Mouse (Mus musculus): ENCODE results near the gene Coro2a.
A peak's percentile ranks its signal among the peaks of the same experiment; 100 is the strongest.
"Not testable (repeated sequence)": the region's sequence is repeated elsewhere in the genome, so short reads cannot be mapped to it uniquely, and the experiment has no call there.

The Coro2a gene

DNA sequence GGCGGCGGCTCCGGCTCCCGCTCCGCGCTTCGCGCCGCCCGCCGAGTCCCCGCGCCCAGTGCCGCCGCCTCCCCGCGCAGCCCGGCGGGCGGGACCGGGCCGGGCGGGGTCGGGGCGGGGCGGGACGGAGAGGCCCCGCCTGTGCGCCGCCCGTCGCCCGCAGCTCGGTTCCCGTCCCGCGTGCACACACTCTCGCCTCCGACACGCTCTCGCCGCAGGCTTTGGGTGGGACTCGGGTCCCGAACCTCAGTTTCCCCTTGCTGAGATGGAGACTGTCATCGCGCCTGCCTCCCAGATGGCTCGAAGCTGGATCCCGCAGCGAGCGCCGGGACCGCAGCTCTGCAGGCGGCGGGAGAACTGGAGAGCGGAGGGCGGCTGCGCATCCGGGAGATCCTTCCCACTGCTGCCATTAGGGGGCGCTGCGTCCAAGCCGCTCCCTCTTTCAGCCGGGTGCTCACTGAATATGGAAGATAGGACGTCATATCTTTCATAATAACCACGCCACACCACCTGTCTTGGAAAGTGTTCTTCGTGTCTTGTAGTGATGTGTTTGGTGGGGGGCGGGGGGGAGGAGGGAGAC lies at the start of gene Coro2a:
TSS of gene Coro2a (minus strand) at position 359 of the 580 bp plus-strand sequence.
- DNase-seq (ENCODE audit: low read depth, low spot score), result peak; percentile 40

DNA sequence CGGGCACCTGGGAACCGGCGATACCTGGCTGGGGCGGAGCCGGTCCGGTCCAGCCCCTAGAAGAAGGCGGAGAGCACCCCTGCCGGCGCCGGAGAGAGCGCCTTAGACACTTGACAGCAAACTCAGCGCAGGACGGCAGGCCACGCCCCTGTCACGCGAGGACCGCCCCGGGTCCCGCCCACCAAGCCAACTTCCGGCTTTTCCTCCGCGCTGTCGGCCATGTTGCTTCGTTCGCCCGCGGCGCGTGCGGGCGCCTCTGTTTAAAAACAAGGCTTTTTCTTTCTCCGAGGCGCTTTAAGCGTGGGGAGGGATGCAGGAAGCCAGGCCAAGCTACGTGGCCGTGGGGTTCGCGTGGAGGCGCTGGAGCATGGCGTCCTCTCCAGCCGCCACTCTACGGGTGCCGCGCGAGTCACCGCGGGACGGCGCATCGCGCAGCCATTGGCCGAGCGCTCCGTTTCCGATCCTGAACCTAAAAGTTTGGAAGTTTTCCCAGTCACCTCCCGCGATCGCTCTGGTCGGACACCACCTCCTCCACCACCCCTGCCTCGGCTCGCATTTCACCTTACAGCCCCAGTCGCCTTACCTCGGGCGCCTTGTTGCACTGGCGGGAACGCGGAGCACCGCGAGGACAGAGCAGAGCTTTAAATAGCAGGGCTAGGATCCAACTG lies 48.2 kb upstream of the Coro2a start, which contains the start of gene Tbc1d2:
TSS of gene Tbc1d2 (minus strand) at position 124 of the 668 bp plus-strand sequence.
- peak; percentile 77 for DNase-seq (ENCODE audit: low read depth, low spot score)

DNA sequence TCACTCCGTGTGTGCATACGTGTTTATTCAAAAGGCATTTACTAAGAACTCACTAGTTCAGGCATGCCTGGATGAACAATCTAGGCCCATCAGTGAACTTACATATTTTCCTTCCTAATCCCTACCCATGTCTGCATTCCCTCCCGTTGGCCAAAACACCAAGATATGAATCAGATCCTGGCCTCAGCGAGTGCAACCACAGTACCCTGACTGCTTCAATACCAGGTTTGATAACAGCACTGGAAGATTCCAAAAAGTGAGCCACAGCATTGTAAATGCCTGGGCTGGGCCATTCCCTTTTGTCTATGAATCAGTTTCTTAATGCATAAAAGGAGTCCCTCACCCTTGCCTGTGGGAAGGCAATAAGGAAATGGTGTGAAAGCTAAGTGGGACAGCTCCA lies 47.2 kb upstream of the Coro2a start:
- no peak for DNase-seq (ENCODE audit: low read depth, low spot score)

DNA sequence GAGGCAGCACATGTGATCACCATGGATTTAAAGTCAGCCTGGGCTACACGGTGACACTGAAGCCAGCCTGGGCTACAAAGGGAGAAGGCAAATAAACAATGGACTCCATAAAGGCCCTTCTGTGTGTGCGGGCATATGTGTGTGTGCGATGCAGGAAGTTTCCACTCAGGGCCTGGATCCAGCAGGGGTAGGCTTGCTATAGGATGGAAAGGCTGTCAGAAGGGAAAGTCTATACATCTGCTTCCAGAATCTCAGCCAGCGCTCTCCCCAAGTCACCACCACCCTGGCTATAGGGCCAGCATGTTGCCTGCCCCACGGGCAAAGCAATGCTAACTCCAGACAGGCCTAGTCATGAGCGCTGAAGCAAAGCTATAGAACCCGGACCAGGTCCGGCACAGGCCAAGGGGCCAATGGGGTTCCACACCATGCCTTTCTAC lies 41.7 kb upstream of the Coro2a start:
- DNase-seq (ENCODE audit: low read depth, low spot score), result no peak

DNA sequence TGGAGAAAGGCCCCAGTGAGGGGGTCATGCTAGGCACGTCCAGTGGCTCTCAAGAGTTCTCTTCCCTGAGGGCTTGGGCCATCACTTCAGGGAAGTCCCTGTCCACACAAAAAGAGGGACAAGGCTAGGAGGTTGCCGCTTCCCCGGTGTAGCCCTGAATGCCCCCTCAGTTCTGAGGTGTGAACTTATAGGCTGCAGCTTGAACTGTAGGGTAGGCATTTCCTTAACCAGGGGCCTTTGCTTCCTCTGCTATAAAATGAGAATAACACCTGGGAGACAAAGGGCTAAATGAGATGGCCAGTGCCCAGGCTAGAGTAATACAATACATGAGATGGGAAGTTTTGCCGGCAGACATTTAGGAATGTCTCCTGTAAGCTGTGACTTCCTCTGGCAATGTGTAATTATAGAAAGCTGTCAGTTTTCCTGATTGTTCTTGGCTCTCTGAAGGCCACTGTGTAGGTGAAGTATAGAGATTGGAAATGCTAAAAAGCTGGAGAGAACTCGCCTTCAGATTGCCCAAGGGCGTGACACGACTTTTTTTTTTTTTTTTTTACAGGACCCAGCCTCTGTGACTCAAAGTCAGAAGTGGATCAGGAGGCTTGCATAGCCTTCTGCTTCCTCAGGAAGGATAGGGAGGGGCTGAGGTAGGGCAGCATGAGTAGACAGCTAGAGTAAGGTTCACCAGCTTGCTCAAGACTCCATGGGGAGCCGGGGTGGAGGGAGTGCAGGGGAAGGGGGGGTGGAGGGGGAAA lies 41.1 kb upstream of the Coro2a start:
- no peak for DNase-seq (ENCODE audit: low read depth, low spot score)

DNA sequence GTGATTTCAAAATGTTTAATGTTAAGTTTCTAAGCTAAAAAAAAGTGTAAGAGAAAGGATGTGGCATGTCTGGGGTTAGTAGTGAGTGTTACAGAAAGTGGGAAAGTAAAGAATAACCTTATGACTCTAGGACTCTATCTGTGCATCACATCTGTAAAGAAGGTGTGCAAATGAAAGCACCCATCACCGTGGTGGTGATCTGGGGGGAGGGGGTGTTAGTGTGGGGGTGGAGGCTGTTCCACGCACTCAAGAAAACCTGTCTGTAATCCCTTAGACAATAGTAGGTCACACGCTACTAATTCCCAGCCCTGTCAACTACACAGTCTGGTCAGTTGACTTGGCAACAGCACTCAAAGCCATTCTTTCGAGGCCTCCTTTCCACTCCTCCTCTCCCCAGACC lies 39.3 kb upstream of the Coro2a start:
- no peak for DNase-seq (ENCODE audit: low read depth, low spot score)

DNA sequence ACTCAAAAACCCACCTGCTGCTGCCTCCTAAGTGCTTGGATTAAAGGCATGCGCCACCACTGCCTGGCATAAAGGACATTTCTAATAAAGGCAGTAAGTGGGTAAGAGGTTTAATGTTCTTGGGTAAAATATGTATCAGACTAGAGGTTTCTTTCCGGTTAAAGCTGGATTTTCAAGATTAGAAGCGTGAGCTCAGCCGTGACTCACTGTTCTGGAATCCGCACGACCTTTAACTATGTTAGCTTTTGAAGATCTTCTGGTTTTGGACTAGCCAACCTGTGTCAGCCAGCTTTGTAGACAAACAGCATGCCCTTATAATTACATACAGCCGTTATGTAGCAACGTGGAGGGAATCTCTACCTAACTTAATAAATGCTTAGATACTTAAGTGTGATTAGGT lies 37.9 kb upstream of the Coro2a start:
- DNase-seq (ENCODE audit: low read depth, low spot score), result no peak

DNA sequence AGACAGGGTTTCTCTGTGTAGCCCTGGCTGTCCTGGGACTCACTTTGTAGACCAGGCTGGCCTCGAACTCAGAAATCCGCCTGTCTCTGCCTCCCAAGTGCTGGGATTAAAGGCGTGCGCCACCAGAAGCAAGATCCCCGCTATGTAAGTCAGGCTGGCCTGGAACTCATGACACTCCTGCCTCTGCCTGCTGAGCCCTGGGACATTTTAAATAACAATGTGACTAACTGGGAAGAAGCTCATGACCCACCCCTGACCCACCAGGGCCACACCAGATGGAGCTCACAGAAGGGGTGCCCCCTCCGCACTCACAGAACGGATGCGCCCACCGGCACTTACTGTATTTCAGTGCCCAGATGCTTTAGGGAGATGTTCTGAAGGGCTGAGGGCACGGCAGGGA lies 35.2 kb upstream of the Coro2a start:
- not testable (repeated sequence) for DNase-seq (ENCODE audit: low read depth, low spot score)

DNA sequence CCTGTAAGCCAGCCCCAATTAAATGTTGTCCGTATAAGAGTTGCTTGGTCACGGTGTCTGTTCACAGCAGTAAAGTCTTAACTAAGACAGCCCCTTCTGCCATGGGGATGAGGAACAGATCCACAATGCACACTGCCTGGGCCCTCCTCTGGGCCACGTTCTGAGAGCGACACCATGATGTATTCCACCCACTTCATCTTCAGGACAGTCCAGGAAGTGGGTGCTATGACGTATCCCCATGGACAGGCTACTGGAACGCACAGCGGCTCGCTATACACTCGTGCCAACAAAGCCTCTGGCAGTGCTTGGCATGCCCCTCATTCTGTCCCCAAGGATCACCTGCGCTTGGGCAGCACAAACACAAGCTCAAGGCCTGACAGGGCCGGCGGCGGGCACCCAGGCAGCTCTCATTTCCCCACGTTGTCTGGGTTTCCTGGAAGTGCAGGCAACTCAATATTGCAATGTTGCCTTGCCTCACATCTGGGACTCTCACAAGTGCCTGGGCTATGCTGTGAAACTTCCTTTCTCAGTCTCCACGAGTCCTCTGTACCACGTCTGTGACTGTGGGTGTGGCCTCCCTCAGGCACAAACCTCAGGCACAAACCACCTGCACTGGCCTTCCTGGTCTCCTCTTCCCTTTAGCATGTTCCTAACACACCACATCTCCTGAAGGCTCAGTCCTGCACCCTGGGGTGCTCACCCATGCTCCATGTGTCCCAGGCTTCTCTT lies 33.9 kb upstream of the Coro2a start:
- DNase-seq (ENCODE audit: low read depth, low spot score), result no peak

DNA sequence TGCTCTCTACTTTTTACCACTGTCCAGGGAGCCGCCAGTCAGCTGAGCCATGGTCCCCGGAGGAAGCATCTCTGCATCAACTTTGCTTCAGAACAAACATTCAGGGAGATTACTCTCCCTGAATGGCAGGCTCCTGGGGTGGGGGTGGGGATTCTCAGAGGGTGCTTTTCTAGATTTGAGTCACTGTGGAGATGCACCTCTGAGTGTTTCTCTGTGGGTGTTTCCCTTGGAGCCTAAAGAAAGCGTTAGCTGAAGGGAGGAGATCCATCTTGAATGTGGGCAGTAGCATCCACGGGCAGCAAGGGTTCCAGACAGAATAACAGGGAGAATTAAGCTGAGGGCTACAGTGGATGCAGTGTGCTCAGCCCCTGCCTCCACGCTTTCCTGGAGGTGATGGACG lies 32.9 kb upstream of the Coro2a start:
- no peak for DNase-seq (ENCODE audit: low read depth, low spot score)

DNA sequence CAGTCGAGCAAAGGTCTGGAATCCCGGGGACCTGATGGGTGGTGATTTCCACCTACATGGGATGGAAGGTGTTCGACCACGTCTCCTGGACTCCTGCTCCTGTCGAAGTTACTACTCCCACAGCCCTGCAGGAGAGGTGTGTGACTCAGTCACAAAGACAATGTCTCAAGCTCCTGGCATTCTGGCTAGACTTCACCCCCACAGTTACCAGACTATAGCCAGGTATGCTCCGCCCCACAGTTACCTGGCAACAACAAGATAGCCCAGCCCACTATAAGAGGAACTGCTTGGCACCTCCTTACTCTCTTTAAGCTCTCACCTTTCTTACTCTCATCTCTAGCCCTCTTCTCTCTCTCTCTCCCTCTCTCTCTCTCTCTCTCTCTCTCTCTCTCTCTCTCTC lies 31.6 kb upstream of the Coro2a start:
- not testable (repeated sequence) for DNase-seq (ENCODE audit: low read depth, low spot score)

DNA sequence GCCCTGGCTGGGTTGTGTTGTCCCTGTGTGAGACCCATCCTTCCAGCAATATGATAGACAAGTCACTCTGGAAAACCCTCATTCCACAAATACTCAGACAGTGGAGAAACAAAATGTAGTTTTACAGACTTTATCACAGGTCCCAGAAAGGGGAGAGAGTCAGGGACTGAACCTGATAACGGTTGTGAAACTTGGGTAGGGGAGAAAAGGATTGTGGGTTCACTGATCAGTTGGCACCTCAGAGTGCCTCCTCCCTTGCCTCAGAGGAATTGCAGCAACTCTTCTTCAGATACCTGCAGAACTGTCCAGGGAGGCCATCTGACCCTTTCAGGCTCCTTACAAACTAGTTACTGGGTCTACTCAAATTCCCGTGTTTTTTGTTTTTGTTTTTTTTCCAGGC lies 30.5 kb upstream of the Coro2a start:
- DNase-seq (ENCODE audit: low read depth, low spot score), result no peak

DNA sequence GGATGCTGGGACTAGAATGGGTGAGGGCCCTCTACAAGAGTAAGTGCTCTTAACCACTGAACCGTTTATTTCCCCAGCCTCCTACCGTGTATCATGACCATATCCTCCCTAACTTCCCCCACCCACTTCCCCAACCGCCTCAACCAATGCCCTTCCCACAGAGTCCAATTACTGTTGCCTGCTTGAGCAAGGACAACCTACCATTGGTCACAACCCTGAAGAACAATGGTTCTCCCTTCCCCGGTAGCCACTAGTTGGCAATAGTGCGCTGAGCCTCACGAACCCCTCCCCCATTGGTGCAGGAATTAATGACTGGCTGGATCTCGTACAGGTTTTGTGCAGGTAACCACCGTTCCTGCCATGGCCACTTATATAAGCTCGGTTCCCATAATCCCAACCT lies 28.4 kb upstream of the Coro2a start:
- no peak for DNase-seq (ENCODE audit: low read depth, low spot score)

DNA sequence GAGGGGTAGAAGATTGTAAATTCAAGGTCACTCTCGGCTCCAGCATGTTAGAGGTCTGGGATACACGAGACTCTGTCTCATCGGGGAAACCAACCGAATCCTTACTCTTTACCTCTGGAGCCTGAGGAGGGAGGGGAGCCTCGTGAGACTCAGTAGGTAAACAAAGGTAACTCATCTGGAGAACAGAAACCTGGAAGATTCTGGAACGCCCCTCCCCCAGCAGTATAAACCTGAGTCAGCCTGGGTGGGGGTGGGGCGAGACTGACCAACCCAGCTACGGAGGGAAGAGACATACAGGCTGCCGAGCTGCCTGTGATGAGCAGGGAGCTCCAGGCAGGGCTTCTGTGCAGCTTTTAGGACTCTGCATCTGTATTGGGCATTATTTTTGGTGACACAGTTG lies 26.9 kb upstream of the Coro2a start:
- DNase-seq (ENCODE audit: low read depth, low spot score), result no peak

DNA sequence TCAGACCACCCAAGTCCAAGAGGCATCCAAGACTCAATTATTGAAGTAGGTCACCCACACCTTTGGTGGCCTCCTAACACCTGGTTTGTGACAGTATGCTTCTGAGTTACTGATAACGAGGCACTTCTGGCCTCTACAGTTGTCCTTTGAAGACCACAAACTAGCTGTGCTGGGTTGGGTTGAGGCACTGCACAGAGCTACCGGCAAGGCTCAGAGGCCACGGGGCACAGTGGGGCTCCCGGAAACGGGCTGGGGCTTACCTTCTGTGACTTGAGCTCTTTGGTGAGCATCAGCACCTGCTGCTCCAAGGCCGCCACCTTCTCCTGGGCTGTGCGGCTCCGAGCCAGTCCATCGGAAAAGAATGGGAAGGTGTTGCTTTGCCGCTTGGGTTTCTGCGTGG lies 26.1 kb upstream of the Coro2a start:
- no peak for DNase-seq (ENCODE audit: low read depth, low spot score)

DNA sequence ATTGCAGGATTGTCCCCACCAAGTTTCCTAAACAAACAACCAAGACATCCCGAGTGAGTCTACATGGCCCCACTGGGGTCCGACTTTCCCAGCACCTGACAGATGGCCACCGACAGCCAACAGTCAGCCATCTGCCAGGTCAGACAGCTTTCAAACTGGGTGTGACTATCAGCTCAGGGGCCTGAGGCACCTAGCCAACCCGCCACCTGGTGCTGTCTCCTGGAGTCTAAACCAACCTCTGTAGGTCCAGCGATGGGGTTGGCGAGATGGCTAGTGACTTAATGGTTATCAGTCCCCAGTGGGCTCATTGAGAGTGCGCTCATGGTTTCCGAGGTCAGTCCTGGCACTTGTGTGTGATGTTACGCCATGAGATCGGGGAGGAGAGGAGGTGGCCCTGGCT lies 23.1 kb upstream of the Coro2a start:
- no peak for DNase-seq (ENCODE audit: low read depth, low spot score)

DNA sequence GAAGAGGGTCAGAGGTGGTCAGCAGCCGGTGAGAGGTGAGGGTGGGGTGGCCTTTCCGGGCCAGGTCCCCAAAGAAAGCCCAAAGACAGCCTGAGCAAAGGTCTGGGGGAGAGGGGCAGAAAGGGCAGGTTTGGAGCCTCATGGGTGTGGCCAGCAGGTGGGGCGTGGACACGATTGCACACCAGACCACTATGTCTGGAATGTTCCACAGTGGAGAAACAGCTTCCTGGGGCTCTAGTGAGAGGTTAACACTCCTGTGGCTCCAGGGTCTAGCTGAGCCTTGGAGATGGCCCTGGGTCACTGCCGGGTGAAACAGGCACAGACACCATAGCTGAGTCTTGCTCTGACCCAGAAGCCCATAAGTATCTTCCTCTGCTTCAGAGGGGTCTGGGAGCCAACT lies 21.0 kb upstream of the Coro2a start:
- DNase-seq (ENCODE audit: low read depth, low spot score), result no peak

DNA sequence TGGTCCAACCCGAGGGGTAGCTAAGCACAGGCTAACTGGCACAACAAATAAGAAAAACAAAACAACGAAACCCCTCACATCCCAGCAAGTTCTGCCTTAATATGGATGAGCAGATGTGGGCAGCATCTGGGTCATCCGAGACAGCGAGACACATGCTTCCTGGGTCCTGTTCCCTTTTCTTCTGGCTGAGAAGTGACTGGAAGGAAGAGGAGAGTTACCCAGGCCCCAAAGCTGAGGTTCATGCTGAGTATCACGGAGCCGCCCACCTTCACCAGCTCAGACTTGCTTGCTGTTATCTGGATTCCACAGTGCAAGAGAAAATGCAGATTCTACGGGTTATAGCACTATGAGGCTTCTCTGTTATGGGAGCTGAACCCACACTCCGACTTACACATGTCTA lies 18.9 kb upstream of the Coro2a start:
- no peak for DNase-seq (ENCODE audit: low read depth, low spot score)

DNA sequence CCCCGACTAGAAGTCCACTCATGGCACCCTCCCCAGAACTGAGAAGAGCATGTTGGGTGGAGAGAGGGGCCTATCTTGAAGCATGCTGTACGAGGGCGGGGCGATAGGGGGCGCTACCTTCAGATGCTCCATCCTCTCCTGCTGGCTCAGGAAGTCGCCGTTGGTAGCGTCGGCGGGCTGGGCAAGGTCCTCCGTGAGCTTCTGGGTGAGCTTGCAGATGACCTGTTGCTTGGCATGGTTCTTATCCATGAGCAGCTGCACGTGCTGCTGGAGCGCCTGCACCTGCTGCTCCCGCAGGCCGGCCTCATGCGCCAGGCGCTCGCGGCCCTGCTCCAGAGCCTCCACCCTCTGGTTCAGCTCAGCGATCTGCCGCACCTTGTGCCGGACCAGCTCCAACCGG lies 18.3 kb upstream of the Coro2a start:
- no peak for DNase-seq (ENCODE audit: low read depth, low spot score)

DNA sequence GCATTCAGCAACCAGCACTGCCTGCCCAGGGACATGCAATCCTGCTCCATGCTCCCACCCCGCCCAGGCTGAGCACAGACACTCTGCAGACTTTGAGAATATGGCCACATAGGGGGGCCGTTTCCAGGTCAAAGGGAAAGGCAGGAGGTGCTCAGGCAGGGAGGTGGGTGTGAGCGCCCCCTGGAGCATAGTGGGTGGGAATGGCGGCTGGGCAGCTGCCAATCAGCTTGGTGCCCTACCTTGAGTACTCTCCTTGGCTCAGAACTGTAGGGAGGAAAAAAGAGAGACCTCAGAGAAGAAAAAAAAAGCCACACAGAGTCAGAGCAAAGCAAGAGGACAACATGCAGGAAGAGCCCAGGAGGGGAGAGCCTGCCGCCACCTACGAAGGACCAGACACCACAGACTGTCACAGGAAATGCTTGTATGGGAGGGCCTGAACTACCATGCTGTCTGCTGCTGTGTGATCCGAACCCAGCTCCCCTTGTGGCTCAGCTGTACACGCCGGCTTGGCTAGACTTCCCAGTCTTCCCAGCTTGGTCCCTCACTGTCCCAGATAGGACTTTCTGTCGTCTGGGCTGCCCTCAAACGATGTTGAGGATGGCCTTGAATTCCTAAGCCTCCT lies 16.3 kb upstream of the Coro2a start:
- no peak for DNase-seq (ENCODE audit: low read depth, low spot score)

DNA sequence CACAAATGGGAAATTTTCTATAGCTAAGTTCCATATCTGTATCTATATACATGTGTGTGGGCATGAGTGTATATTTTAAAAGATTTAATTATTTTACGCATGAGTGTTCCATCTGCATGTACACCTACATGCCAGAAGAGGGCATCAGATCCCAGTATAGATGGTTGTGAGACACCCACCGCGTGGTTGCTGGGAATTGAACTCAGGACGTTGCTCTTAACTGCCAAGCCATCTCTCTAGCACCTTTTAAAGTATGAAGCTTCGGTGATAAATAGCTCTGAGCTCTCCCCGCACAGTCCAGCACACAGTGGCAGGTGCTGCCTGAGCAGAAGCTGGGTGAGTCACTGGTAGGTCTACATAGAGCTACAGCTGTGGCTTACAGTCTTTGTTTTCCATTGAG lies 15.4 kb upstream of the Coro2a start:
- DNase-seq (ENCODE audit: low read depth, low spot score), result no peak

DNA sequence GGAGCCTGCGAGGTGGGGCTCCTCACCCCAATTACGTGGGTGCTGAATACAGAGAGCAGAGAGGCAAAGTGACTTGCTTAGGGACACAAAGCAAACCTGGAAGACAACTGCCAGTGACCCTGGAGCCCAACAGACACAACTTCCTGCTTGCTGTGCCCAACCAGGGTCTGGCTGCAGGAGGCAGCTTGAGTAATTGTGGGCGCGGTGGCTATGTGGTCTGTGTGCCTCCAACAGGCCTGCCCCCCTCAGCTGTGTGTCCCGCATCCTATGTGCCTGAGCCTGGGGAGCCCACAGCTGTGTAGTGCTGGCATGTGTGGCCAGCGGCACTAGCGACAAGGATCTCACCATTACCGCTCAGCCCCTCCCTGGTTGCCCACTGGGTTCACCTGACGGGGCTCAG lies 12.6 kb upstream of the Coro2a start:
- DNase-seq (ENCODE audit: low read depth, low spot score), result no peak

All from c-Kit-negative CD71-positive TER-119-positive erythroid progenitor cells, embryonic 14.5 days (primary cell).